Mouse (Mus musculus) limb, embryonic 14.5 days (tissue): ENCODE data around the gene Sel1l3. TPM values are rescaled to one million over a fixed set of nuclear protein-coding genes. Genes with fewer than 3 reads are reported as not detected.

Experiments used
- ATAC-seq: fragments of 200-750 bp; cut with Nextera tagmentation; 2 replicates; pipeline ENCODE4 v1.8.0; 2017; ENCODE audit warnings: low read depth, moderate number of reproducible peaks, moderate TSS enrichment; ENCODE audit not compliant: low FRiP score
- DNase-seq: peaks from one replicate; pipeline ENCODE4 v3.0.0-alpha.2; 2015; ENCODE audit warnings: low spot score
- H3K27ac ChIP-seq: fragments of 300-500 bp; sonication (generic); replicated peaks from 2 replicates; pipeline ENCODE4 v1.5.1; 2014; ENCODE audit warnings: low read depth, mild to moderate bottlenecking, low read length, moderate library complexity, mixed read lengths
- H3K27me3 ChIP-seq: fragments of 300-500 bp; sonication (generic); 2 replicates; pipeline ENCODE4 v1.6.1; 2014; ENCODE audit warnings: low read length, mixed read lengths; ENCODE audit not compliant: control insufficient read depth, insufficient read depth
- H3K36me3 ChIP-seq: fragments of 300-500 bp; sonication (generic); 2 replicates; pipeline ENCODE4 v1.6.1; 2014; ENCODE audit warnings: mild to moderate bottlenecking, low read length, moderate library complexity, mixed read lengths; ENCODE audit not compliant: control insufficient read depth, insufficient read depth
- H3K4me1 ChIP-seq: fragments of 300-500 bp; sonication (generic); 2 replicates; pipeline ENCODE4 v1.6.1; 2014; ENCODE audit warnings: antibody characterized with exemption, low read length, mixed read lengths; ENCODE audit not compliant: control insufficient read depth, insufficient read depth
- H3K4me2 ChIP-seq: fragments of 300-500 bp; sonication (generic); replicated peaks from 2 replicates; pipeline ENCODE4 v1.6.1; 2014; ENCODE audit warnings: low read depth, mild to moderate bottlenecking, low read length, moderate library complexity; ENCODE audit not compliant: severe bottlenecking
- H3K4me3 ChIP-seq: fragments of 300-500 bp; sonication (generic); replicated peaks from 2 replicates; pipeline ENCODE4 v1.5.1; 2014; ENCODE audit warnings: low read length
- H3K9ac ChIP-seq: fragments of 300-500 bp; sonication (generic); 2 replicates; pipeline ENCODE4 v1.6.1; 2014; ENCODE audit warnings: mild to moderate bottlenecking, low read depth, low read length, moderate library complexity; ENCODE audit not compliant: severe bottlenecking
- H3K9me3 ChIP-seq: fragments of 300-500 bp; sonication (generic); 2 replicates; pipeline ENCODE4 v1.6.1; 2016; ENCODE audit warnings: low read length; ENCODE audit not compliant: control insufficient read depth
- POLR2A ChIP-seq: fragments of 200-500 bp; IDR thresholded peaks from 2 replicates; pipeline ENCODE4 v1.8.0; 2012; ENCODE audit warnings: inconsistent platforms, mild to moderate bottlenecking, moderate library complexity, borderline replicate concordance; ENCODE audit not compliant: insufficient read depth, insufficient read length; ENCODE audit errors: extremely low read depth
- WGBS: fragments of 180-500 bp; shearing (Covaris S2); extraction: QIAGEN DNeasy Blood & Tissue Kit; methylation state at CpG from one replicate; pipeline ENCODE4 v1.1.7; 2014; 5-methylcytosine and 5-hydroxymethylcytosine counted together
- polyA plus RNA-seq, 2 experiments: library from polyadenylated mRNA; depleted of rRNA in 1 of 2; stranded (reverse) in 1 of 2; unstranded in 1 of 2; fragments of >200 nt; fragmentation: Nextera tagmentation in 1 of 2; extraction: Ambion mirVana in 1 of 2; gene quantifications; 2 replicates each; pipeline versions ENCODE4 v1.2.1 to v1.2.3; 2012 to 2014

Gene Sel1l3
- polyA plus RNA-seq, 2 experiments: 3.6 to 4.6 TPM

DNA sequence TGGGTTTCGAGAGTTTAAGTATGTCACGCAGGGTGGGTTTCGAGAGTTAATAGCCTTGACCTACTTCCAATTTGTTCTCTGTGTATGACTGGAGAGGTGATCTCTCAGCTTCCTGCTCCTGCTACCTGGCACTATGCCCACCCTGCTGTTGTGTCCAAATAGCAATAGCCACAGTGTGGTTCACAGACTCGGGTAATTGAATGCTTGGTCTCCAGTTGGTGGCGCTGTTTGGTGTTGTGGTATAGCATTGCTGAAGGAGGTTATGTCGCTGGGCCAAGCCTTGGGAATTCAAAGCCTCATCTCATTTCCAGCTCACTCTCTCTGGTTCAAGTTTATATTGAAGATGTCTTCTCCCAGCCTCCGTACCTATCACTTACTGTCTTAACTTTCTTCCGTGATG lies 108.0 kb downstream of the Sel1l3 start:
- TF ChIP-seq POLR2A: no peak
- H3K4me3 ChIP-seq: no peak overlapping the region
- ATAC-seq: no peak
- H3K36me3 ChIP-seq: no peaks in the 10 kb centered on the region
- H3K27ac ChIP-seq: no peak overlapping the region
- DNase-seq: no peak
- H3K9me3 ChIP-seq: no peaks in the 10 kb centered on the region
- H3K9ac ChIP-seq: no peak overlapping the region
- no peak overlapping the region for H3K4me2 ChIP-seq
- no peaks in the 10 kb centered on the region; the same call in 1 of the 2 replicates for H3K4me1 ChIP-seq
- 70% methylated on average over 8 of the region's 8 CpGs for WGBS
- no peaks in the 10 kb centered on the region for H3K27me3 ChIP-seq

- TF ChIP-seq POLR2A: no peak
- H3K9ac ChIP-seq: no peak overlapping the region
- WGBS: 75% methylated on average over 13 of the region's 13 CpGs
- ATAC-seq (no peak), DNase-seq (no peak)
- H3K27ac ChIP-seq: no peak overlapping the region
- H3K4me3 ChIP-seq: no peak overlapping the region
- no peak overlapping the region for H3K4me2 ChIP-seq
- no peaks in the 10 kb centered on the region; the same call in 1 of the 2 replicates for H3K4me1 ChIP-seq
- H3K9me3 ChIP-seq: no peaks in the 10 kb centered on the region
- H3K36me3 ChIP-seq: no peaks in the 10 kb centered on the region
- H3K27me3 ChIP-seq: no peaks in the 10 kb centered on the region
Observed at GRCm38 (mm10) chr5:53104177-53104855, 109.4 kb downstream of the Sel1l3 start.

- H3K4me1 ChIP-seq: no peaks in the 10 kb centered on the region; the same call in 1 of the 2 replicates
- H3K9ac ChIP-seq: no peak overlapping the region
- H3K27ac ChIP-seq: no peak overlapping the region
- H3K27me3 ChIP-seq: no peaks in the 10 kb centered on the region
- WGBS: 70% methylated on average over 12 of the region's 12 CpGs
- no peak overlapping the region for H3K4me3 ChIP-seq
- no peak overlapping the region for H3K4me2 ChIP-seq
- TF ChIP-seq POLR2A: no peak
- DNase-seq: no peak
- ATAC-seq: no peak
- H3K36me3 ChIP-seq: no peaks in the 10 kb centered on the region
- H3K9me3 ChIP-seq: no peaks in the 10 kb centered on the region
Observed at GRCm38 (mm10) chr5:53101848-53102473, 111.8 kb downstream of the Sel1l3 start.

DNA sequence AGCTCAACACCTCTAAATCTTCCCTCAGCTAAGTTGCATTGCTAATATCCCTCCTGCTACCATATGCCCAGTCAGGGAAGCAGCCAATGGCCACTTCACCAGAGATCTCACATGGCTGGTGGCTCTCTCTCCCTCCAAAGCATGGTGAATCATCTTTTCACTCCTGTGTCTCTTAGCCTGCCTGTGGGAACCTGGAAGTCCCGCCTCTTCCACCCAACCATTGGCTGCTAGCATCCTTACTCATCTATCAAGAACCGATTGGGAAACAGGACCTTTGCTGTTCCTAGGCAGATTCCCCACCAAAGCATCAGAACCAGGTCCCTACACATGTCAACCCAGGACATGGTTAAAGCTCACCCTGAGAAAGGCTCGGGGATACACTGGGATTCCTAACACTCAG lies 122.4 kb downstream of the Sel1l3 start:
- no peaks in the 10 kb centered on the region for H3K36me3 ChIP-seq
- no peaks in the 10 kb centered on the region for H3K9me3 ChIP-seq
- no peak for TF ChIP-seq POLR2A
- no peak for DNase-seq
- no peak overlapping the region for H3K27ac ChIP-seq
- no peak for ATAC-seq
- 62% methylated on average over 3 of the region's 3 CpGs for WGBS
- H3K4me3 ChIP-seq: no peak overlapping the region
- H3K9ac ChIP-seq: no peak overlapping the region
- H3K4me2 ChIP-seq: no peak overlapping the region
- H3K4me1 ChIP-seq: no peaks in the 10 kb centered on the region
- no peaks in the 10 kb centered on the region for H3K27me3 ChIP-seq

GRCm38 (mm10) chr5:53087452-53087851 lies 126.3 kb downstream of the Sel1l3 start:
- TF ChIP-seq POLR2A: no peak
- H3K4me2 ChIP-seq: no peak overlapping the region
- no peaks in the 10 kb centered on the region for H3K27me3 ChIP-seq
- DNase-seq (no peak), ATAC-seq (no peak)
- H3K9ac ChIP-seq: no peak overlapping the region
- no peaks in the 10 kb centered on the region for H3K36me3 ChIP-seq
- 87% methylated on average over 7 of the region's 7 CpGs for WGBS
- H3K27ac ChIP-seq: no peak overlapping the region
- H3K4me3 ChIP-seq: no peak overlapping the region
- no peaks in the 10 kb centered on the region for H3K9me3 ChIP-seq
- no peaks in the 10 kb centered on the region for H3K4me1 ChIP-seq
